Mouse (Mus musculus) lung, postnatal 0 days (tissue): ENCODE measurements at regions not wholly inside any gene's neighbourhood (a gene's known extent, or its start where the extent isn't known, plus 50 kb on each side); places are given as distances from the start of the nearest gene placed in this dataset.

Experiments used
- ATAC-seq: fragments of 200-750 bp; cut with Nextera tagmentation; 2 replicates; pipeline ENCODE4 v1.8.0; 2017; ENCODE audit warnings: moderate library complexity
- DNase-seq: peaks from one replicate; pipeline ENCODE4 v3.0.0-alpha.2; 2016; ENCODE audit warnings: low spot score
- H3K27ac ChIP-seq: fragments of 300-500 bp; sonication (generic); 2 replicates; pipeline ENCODE4 v1.5.1; 2014; ENCODE audit warnings: antibody characterized with exemption, mild to moderate bottlenecking, low read length, mixed read lengths
- H3K27me3 ChIP-seq: fragments of 300-500 bp; sonication (generic); replicated peaks from 2 replicates; pipeline ENCODE4 v1.6.1; 2014; ENCODE audit warnings: low read length, mixed read lengths; ENCODE audit not compliant: insufficient read depth
- H3K36me3 ChIP-seq: fragments of 300-500 bp; sonication (generic); 2 replicates; pipeline ENCODE4 v1.6.1; 2014; ENCODE audit warnings: low read length, mixed read lengths; ENCODE audit not compliant: insufficient read depth
- H3K4me1 ChIP-seq: fragments of 300-500 bp; sonication (generic); 2 replicates; pipeline ENCODE4 v1.6.1; 2014; ENCODE audit warnings: antibody characterized with exemption, low read depth, low read length, mixed read lengths; ENCODE audit not compliant: insufficient read depth
- H3K4me2 ChIP-seq: fragments of 300-500 bp; sonication (generic); replicated peaks from 2 replicates; pipeline ENCODE4 v1.6.1; 2014; ENCODE audit warnings: low read depth, mild to moderate bottlenecking, low read length, moderate library complexity, mixed read lengths
- H3K4me3 ChIP-seq: fragments of 300-500 bp; sonication (generic); 2 replicates; pipeline ENCODE4 v1.5.1; 2014; ENCODE audit warnings: low read depth, low read length
- H3K9ac ChIP-seq: fragments of 300-500 bp; sonication (generic); replicated peaks from 2 replicates; pipeline ENCODE4 v1.6.1; 2014; ENCODE audit warnings: low read depth, mild to moderate bottlenecking
- H3K9me3 ChIP-seq: fragments of 300-500 bp; sonication (generic); 2 replicates; pipeline ENCODE4 v1.6.1; 2016; ENCODE audit warnings: low read length, mixed read lengths
- CTCF ChIP-seq: IDR thresholded peaks from 2 replicates; pipeline ENCODE4 v1.5.1; 2016; ENCODE audit warnings: antibody characterized with exemption, mild to moderate bottlenecking
- EP300 ChIP-seq: IDR thresholded peaks from 2 replicates; pipeline ENCODE4 v1.6.1; 2016; ENCODE audit warnings: antibody characterized with exemption, mild to moderate bottlenecking, control low read depth
- WGBS: fragments of 180-500 bp; shearing (Covaris S2); extraction: QIAGEN DNeasy Blood & Tissue Kit; methylation state at CpG from one replicate; pipeline ENCODE4 v1.1.7; 2014; 5-methylcytosine and 5-hydroxymethylcytosine counted together

- no peaks in the 10 kb centered on the region for H3K9me3 ChIP-seq
- H3K36me3 ChIP-seq: no peaks in the 10 kb centered on the region
- no peak for DNase-seq
- H3K4me2 ChIP-seq: no peak overlapping the region
- no peaks in the 10 kb centered on the region for H3K27me3 ChIP-seq
- H3K4me1 ChIP-seq: no peaks in the 10 kb centered on the region
- no peak overlapping the region for H3K9ac ChIP-seq
- no peak for TF ChIP-seq EP300
- TF ChIP-seq CTCF: no peak
- H3K27ac ChIP-seq: no peak overlapping the region
- WGBS: 75% methylated on average over 3 of the region's 3 CpGs
- no peak overlapping the region for H3K4me3 ChIP-seq
- no peak for ATAC-seq
Observed at GRCm38 (mm10) chr3:132237344-132237743, 152.3 kb downstream of the Dkk2 start.

GRCm38 (mm10) chr3:132257834-132258233, 172.7 kb downstream of the Dkk2 start:
- Histone ChIP-seq H3K9me3 (no peaks in the 10 kb centered on the region), H3K4me1 (no peaks in the 10 kb centered on the region), H3K27ac (no peak overlapping the region), H3K9ac (no peak overlapping the region), H3K4me3 (no peak overlapping the region), H3K27me3 (no peaks in the 10 kb centered on the region), H3K4me2 (no peak overlapping the region), H3K36me3 (no peaks in the 10 kb centered on the region)
- DNase-seq: no peak
- TF ChIP-seq EP300 (0 out of 2 replicates have a peak, but pooled peaks have one; percentile 5), CTCF (no peak)
- ATAC-seq: no peak; the same call in 1 of the 2 replicates
- WGBS: 62% methylated on average over 1 of the region's 1 CpGs

- WGBS: 62% methylated on average over 1 of the region's 1 CpGs
- Histone ChIP-seq H3K27ac (no peak overlapping the region), H3K4me3 (no peak overlapping the region), H3K9ac (no peak overlapping the region), H3K4me2 (no peak overlapping the region), H3K36me3 (no peaks in the 10 kb centered on the region), H3K4me1 (no peaks in the 10 kb centered on the region), H3K27me3 (no peaks in the 10 kb centered on the region), H3K9me3 (no peaks in the 10 kb centered on the region)
- ATAC-seq: no peak
- DNase-seq: no peak
- no peak for TF ChIP-seq EP300
- no peak for TF ChIP-seq CTCF
Observed at GRCm38 (mm10) chr3:132269641-132270040, 184.5 kb downstream of the Dkk2 start.

- Histone ChIP-seq H3K9ac (no peak overlapping the region), H3K9me3 (no peaks in the 10 kb centered on the region), H3K36me3 (no peaks in the 10 kb centered on the region), H3K4me3 (no peak overlapping the region), H3K27me3 (no peaks in the 10 kb centered on the region), H3K4me2 (no peak overlapping the region), H3K4me1 (no peaks in the 10 kb centered on the region), H3K27ac (no peak overlapping the region)
- ATAC-seq (no peak), DNase-seq (no peak)
- TF ChIP-seq CTCF (no peak), EP300 (no peak)
- 68% methylated on average over 10 of the region's 10 CpGs for WGBS
Observed at GRCm38 (mm10) chr3:132274786-132275185, 189.7 kb downstream of the Dkk2 start.

DNA sequence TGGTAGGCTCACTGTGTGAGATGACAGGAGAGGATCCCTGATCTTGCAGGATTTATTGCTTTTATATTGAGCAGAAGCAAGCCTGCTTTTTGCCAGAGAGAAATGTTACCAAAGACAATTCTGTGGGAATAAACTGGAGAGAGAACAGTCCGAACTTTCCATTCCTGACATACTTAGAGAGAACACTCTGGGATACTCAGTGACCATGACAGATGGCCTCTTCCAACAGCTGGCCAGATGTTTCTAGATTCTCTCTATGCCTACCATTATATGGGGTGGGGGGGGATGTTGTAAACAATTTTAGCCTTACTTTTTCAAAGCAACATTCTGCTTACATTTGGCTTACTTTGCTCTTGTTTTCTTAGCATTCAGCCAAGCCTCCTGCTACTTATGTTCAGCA, 192.7 kb downstream of the Dkk2 start:
- DNase-seq (no peak), ATAC-seq (no peak)
- no peaks in the 10 kb centered on the region for H3K4me1 ChIP-seq

GRCm38 (mm10) chr3:132287714-132288113, 202.6 kb downstream of the Dkk2 start:
- H3K9me3 ChIP-seq: no peaks in the 10 kb centered on the region
- no peaks in the 10 kb centered on the region for H3K36me3 ChIP-seq
- ATAC-seq (no peak), DNase-seq (no peak)
- no peak overlapping the region for H3K4me3 ChIP-seq
- no peak overlapping the region for H3K9ac ChIP-seq
- no peak overlapping the region for H3K4me2 ChIP-seq
- no peaks in the 10 kb centered on the region for H3K4me1 ChIP-seq
- H3K27ac ChIP-seq: no peak overlapping the region
- no peaks in the 10 kb centered on the region for H3K27me3 ChIP-seq
- TF ChIP-seq EP300: no peak
- no peak for TF ChIP-seq CTCF
- 50% methylated on average over 3 of the region's 3 CpGs for WGBS

More for the DNA sequence above, 192.7 kb downstream of the Dkk2 start:
- H3K4me3 ChIP-seq: no peak overlapping the region
- H3K9me3 ChIP-seq: no peaks in the 10 kb centered on the region
- H3K9ac ChIP-seq: no peak overlapping the region
- no peak for TF ChIP-seq CTCF
- TF ChIP-seq EP300: no peak
- 53% methylated on average over 1 of the region's 1 CpGs for WGBS
- H3K4me2 ChIP-seq: no peak overlapping the region
- no peaks in the 10 kb centered on the region for H3K36me3 ChIP-seq
- no peak overlapping the region for H3K27ac ChIP-seq
- H3K27me3 ChIP-seq: no peaks in the 10 kb centered on the region

- Histone ChIP-seq H3K36me3 (no peaks in the 10 kb centered on the region), H3K27me3 (no peaks in the 10 kb centered on the region), H3K4me3 (no peak overlapping the region), H3K9me3 (no peaks in the 10 kb centered on the region), H3K9ac (no peak overlapping the region), H3K27ac (no peak overlapping the region), H3K4me2 (no peak overlapping the region), H3K4me1 (no peaks in the 10 kb centered on the region)
- no peak for DNase-seq
- ATAC-seq: no peak
- TF ChIP-seq EP300 (no peak), CTCF (no peak)
- WGBS: 73% methylated on average over 4 of the region's 4 CpGs
Observed at GRCm38 (mm10) chr3:132326961-132327360, 241.9 kb downstream of the Dkk2 start.
